Mouse (Mus musculus): ENCODE results near the gene Prkg2.

Gene Prkg2

DNA sequence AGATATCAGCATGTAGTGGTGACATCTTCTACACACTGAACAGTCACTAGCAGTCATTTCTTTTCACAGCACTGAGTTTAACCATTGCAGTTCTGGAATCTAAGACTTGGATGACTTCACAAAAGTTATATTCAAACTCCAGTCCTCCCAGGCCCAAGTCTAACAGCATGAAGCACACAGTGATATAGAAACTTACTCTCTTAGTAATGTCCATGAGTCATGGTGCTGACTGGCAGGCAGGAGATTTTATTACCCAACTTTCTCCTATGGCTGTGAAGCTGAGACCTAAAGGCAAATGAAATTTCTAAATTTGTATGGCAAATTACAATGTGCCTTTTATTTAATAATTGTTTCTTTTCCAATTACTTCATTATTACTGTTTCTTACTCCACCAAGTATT is 139.2 kb downstream of the Prkg2 start:
- DNase-seq: no peak

DNA sequence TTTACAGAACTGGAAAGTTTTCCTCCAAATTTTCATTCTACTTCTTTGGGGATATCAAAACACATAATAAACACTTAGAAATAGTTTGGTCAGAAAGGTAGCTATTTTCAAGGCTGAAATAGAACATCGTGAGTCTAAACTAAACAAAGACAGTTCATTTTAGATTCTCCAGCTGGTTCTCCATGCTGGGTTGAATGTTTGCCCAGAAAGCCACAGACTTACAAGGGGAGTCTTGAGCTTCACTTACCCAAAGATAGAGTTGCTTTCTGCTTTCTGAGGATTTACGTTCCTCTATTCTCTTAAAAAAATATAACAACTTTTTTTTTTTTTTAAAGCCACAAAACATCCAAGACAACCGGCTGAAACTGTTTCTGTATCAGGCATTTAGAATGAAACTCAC is 142.9 kb downstream of the Prkg2 start:
- DNase-seq: no peak

DNA sequence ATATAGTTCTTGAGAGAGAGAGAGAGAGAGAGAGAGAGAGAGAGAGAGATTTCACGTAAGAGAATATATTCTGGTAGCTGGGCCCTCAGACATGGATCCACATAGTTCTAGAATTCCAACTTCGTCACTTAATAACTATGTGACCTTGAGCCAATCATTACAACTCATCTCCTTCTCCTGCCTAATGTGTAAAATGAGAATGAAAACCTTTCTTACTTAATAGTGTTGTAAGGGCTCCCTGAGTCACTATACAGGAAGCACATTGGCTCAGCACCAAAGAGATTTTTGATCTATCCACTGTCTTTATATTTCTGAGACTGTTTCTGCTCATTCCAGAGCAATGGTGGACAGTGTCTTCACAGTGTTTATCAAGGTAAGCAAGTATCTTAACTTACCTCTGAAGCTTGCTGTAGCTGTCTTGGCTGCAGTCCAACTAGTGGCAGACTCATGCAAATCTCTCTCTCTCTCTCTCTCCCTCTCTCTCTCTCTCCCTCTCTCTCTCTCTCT is 146.6 kb downstream of the Prkg2 start:
- no peak for DNase-seq

DNA sequence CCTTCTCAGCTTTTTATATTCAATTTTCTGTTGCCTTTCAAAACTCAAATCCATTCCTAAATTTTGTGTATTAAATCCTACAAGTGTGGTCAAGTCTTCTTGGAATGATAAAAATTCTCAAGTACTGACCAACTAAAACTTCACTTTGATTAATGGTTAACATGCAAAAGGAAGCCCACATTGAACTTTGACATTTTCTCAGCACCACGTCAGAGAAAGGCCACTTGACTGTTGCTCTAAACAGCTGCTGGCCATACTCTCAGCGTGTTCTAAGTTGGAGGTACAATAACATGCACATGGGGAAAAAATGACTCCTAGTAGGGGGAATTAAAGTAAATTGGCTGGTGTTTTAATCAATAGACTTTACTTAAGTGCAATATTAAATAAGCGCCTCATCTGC is 155.1 kb downstream of the Prkg2 start:
- no peak for DNase-seq

All from kidney, postnatal 10 days (tissue).